Mouse (Mus musculus) embryo, embryonic 11.5 days (tissue): ENCODE measurements at regions not wholly inside any gene's neighbourhood (a gene's known extent, or its start where the extent isn't known, plus 50 kb on each side); places are given as distances from the start of the nearest gene placed in this dataset.
A peak's percentile ranks its signal among the peaks of the same experiment; 100 is the strongest.

Experiments
- DNase-seq: peaks from one replicate; pipeline ENCODE4 v3.0.0-alpha.2; 2012; ENCODE audit warnings: low read depth, low spot score

DNA sequence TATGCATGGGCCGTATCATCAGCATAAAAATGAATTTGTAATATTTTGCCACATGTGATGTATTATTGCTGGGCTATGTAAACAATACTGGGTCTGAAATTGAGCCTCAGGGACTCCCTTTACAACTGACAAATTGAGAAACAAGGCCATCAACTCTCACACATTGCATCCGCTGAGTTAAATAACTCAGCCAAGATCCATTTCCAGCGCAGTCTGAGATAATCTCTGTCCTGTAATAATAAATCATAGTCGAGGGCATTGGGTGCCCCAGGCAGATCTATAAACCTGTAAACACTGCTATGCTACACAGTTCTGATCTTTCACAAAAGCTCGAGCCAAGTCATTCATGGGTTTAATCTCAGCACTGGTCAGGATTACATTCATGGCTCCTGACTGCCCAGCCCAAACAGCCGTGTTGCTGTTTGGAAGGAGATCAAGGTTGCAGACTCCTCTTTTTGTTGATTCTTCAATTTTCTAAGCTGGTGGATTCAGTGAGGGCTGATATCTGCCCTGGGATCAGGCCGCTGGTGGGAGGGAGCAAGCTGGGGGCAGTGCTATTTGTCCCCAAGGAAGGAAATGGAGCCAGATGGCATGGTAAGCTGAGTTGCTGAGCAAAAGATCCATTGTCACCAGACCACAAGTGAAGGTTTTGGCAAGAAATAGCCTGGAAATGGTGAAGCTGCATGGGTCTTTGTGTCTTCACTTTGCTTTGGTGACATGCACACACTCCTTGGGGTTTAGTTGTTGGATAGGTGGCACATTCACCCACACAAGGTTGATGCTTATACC lies 160.0 kb upstream of the Bmper start:
- no peak for DNase-seq

DNA sequence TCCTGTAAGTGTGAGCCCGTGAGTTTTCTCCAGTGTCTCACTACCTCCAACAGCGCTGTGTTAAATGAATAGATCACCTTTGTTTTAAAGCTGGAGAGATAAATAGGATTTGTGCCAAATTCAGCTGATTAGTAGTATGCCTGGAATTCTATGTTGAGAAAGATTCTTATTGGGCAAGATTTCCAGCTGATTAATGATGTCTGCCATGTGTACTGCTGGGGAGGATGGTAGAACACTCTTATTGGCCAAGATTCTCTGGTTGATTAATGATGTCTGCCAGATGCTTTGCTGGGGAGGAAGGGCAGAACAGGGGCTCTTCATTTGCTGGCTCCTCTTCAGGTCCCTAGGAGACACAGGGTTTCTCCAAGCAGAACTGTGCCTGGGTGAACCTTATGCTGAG lies 158.9 kb upstream of the Bmper start:
- DNase-seq = no peak

DNA sequence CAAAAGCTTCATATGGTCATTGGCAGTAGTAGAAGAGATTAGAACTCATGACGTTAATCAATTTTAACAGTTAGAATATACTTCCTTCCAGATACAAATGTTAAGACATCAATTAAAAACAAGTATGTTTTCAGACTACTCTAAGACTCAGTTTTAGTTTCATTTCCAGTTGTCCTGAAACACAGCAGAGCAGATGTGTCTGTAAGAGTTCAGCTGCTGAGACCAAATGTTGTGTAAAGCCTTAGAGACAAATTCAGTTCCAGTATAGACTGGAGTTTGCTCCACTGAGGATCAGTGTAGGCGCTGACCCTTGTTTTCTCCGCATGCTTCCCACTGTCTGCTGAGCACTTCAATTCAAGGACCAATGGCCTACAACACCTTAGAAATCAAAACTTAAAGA lies 158.1 kb upstream of the Bmper start:
- no peak for DNase-seq

DNA sequence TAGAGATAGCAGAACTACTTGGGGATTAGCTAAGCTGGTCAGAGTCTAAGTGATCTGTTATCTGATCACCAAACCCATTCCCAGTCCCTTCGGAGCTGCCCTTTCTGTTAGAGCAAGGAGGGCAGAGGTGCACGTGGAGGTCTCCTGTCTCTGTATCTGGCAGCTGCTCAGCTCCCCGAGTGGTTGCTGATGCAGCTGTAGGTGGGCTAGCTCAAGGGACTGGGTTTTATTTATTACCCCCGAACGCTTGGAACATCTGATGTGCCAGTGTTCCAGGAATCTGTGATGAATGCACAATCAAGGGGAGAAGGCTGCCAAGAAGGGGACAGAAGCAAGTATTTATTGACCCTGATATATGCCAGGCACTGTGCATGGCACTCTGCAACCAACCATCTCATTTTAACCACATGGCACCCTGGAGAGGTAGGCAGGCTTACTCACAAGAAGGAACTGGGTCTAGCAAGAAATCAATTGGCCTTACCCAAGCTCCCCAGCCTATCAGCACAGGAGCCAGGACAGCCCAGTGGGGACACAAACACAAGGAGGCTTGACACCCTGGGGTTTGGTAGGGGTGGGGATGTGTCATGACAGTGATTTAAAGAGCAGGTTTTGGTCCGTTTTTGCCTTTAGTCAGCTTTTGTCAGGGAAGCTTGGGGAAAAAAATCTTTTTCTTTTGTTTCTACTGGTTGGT lies 154.6 kb upstream of the Bmper start:
- no peak for DNase-seq

DNA sequence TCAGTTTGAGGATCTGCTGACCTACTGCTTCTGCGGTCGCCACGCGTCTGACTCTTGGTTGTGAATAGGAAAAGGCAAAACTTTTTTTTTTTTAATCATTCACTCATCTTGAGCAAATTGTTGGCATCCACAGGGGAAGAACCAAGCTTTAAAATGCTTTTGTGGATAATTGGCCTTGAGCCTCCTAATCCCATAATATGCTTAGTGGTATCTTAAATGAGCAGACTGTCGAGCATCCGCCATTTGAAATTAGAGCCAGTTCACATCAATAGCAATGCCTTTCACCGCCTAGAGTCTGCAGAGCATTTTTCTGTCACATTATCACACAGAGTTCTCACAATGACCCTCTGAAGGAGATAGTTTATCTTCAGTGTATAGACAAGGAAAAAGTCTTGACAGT lies 153.7 kb upstream of the Bmper start:
- DNase-seq = no peak

DNA sequence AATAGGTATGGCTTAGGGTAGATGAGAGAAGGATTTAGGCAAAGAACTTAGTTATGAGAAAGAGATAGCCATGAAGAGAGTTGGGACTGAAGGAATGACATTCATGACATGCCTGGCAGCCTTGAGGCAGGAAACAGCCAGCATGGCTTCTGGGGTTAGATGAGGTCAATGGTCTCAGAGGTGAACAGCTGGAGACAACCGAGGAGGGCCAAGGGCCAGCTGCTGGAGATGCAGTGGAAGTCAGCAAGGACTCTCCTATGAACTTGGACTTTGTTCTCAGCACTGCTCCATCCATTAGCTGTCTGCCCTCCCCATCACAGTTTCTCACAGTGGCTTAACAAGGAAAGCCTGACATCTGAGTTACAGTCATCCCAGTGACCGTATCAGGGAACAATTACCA lies 151.9 kb upstream of the Bmper start:
- no peak for DNase-seq

DNA sequence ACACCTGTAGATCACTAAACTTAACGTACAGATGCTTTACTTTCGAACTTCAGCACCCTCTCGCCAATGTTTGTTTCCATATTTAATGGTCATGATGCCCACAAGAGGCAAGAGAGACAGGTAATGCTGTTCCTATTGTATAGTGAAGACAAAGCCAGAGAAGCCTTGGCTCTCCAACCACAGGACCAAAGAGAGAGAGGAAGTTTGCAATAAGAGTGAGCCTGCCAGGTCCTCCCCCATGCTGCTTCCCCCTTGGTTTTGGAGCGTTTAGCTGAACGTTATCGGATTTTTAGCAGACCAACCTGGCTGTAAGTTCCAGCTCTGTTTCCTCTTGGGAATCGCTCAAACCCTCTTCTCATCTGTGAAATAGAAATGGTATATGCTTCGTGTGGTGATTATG lies 150.1 kb upstream of the Bmper start:
- DNase-seq = no peak

DNA sequence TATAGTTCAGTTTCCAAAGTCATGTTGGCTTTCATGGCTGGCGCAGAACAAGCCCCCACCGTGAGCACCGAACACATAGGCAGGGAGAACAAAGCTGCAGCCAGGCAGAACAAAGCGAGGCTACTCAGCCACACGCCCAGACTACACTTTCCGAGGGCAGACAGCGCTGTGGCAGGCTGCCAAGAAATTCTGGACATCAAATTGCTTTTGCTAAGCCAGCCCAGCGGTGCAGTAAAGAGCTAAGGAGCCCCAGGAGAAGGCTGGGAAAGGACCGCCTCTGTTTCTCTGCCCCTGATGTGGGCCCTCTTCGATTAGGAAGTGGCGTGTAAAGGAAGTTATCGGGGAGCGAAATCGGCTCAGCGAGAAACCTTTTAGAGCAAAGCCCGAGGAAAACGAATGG lies 139.3 kb upstream of the Bmper start:
- peak; percentile 75 for DNase-seq

DNA sequence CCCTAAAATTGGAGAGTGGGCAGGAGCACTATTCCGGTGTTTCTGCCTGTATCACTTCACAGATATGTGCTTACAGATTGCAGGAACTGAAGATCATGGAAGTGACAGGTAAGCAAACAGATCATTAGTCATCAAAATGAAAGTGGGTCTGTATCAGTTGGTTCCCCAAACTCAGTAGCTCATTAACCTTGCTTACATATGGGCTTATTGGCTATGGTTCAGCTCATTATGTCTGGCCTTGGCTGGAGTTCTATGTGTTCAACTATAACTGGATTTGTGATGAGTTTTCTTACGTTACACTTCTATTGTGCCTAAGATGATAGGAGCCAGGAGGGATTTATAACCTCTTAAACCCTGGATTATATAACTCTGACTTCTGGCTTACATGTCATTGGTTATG lies 133.5 kb upstream of the Bmper start:
- no peak for DNase-seq

DNA sequence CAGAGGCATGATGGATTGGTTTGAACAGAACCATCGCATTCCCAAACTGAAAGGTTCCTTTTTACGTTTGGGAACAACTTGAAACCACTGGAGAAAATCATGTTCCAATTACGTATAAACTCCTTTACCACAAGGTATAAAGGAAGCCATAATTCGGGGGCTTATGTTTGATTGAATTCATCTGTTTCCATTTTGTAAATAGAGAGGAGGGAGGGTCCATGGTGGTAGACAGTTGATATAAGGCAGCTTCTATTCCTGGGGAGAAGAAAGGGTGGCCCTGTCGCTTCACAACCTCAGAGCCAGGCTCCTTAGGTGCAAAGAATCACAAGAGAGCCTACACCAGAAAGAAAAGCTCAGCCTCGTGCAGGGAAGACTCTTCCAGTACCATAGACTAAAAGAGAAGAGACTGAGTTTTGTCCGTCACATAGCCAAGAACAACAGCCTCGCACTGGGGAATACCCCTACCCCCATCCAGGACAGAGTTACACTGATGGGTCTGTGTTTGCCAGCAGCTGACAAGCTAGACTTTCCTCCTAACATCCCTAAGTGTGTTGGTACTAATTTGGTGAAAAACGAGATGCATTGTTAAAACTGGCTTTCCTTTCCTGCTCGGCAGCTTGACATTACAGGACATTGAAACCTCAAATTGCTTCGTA lies 125.6 kb upstream of the Bmper start:
- DNase-seq = no peak

DNA sequence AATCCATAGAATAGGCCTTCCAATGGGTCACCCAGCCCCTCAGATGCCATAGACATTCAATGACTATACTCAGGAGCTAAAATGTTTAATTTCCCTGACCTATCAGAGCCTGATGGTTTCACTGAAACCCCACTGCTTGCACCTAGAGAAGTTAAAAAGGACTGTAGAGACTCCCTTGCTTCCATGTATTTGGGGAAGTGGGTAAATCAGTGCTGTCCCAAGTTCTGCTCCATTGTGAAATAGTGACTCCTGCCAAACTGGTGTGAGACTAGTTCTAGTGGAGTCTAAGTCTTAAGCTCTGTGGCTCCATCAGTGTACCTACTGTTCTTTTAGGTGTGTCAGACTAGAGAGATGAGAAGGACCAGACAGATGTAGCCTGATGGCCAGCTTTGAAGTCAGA lies 121.3 kb upstream of the Bmper start:
- DNase-seq = no peak

DNA sequence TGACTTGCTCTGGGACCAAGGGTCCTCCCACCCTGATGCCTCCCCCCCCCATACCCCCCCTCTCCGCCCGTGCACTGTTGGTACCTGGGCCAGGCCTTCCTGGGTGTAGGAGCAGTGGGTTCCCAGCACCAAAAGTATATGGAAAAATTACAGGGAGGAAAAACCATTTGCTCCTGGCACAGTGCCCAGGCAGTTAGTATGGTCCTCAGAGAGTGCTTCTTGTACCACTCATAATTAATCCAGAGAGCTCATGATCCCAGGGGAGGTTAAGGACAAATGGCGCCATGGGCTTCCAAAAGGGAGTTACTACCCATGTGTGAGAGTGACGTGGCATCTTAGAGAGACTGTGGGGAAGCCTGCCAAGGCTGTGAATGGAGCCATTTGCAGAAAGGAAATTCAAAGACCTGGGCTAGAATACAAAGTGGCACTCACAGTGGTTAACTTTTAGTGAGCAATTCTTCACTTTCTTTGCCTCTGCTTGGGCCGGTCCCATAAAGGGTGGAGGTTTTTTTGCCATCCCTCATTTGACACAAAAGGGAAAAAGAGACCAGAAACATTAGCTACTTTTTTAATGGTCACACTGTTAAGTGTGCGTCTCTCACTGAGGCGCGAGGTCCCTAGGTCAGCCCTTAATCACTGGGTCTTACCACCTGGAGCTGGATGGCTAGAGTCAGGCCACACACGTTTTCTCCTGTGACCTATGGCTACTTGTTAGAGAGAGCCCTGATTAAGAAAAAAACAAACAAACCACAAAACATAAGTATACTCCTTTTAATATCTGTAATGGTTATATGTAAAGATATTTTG lies 120.7 kb upstream of the Bmper start:
- no peak for DNase-seq

DNA sequence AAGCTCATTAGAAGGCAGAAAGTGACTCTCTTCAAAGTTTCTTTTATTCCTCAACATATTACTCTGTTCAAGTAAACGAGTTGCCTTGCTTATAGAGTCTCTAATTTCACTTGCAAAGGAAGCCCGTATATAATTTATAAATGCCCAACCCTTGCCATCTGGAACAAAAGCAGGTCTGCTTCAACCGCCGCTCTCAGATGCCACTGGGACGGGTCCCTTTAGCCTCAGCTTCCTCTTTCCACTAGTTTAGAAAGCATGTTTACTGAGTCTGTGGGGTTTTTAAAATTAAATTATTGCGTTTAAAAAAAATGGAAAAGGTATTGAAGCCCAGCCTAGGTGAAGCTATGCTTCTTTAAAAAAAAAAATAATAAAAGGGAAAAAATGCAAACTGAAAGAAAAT lies 111.4 kb upstream of the Bmper start:
- no peak for DNase-seq

DNA sequence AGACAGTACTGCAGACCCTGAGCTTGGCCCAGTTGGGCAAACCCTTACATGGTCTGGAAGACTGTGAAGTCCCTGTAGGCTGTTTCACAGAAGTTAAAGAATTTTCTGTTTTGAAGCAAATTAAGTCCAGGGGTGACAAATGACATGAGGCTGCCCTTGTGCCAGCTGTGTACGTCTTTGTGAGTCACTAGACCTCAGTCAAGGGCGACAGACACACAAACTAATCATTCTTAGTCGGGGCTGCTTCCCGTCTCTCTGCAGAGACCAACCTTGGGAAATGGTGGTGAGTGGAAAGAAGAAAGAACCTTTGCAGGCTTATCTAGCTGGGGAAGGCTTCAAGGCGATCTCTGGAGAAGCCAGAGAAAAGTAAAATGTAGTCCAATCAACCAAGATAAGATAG lies 107.8 kb upstream of the Bmper start:
- no peak for DNase-seq

DNA sequence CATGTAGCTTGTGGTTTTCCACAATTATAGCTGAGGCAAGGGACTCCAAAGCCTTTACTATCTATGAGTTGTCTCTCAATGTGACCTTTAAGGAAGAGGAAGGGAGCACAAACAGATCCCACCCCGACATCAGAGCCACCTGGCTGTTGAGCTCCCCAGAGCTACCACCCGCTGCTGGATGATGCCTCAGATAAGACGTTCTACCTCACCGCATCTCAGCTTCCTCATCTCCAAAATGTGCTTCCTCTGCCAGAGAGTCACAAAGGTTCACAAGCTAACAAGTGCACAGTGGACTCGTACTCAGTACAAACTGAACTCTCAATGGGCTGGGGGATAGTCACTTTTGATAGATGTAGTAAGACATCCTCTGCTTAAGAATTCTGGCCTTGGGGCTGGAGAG lies 107.3 kb upstream of the Bmper start:
- no peak for DNase-seq

DNA sequence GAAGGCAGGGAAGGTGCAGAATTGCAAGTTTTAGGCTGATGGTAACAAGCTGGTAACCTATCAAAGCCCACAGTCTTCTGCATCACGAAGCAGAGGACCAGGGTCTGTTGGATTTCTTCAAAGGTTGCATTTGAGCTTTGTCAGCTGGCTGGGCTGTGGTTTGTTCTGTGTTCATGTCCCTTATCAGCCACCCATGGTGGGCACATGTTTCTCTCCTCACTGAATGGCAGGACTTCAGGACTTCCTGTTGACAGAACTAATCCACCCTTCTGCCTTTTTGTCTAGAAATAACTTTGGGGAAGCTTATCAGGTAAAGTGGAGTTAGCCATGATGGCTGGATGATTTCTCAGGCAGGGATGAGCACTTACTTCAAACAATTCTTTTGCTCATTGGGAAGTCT lies 106.6 kb upstream of the Bmper start:
- no peak for DNase-seq

DNA sequence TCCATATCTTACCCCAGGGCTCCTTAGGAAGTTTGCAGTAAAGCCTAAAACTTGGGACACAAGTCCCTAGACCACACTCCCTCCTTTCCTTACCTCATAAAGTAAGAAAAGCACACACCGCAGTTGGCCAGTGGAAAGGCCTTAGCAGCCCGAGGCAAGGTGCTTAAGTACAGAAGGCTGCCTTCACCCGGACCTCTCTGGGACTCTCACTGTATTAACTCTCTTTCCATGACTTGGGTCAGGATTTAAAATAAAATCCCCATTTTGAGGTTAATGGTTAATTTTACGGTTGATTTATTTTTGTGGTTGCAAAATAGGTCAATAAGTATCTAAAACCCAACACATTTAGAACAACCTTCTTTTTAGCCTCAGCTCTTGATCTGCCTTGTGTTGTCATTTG lies 103.1 kb upstream of the Bmper start:
- no peak for DNase-seq

DNA sequence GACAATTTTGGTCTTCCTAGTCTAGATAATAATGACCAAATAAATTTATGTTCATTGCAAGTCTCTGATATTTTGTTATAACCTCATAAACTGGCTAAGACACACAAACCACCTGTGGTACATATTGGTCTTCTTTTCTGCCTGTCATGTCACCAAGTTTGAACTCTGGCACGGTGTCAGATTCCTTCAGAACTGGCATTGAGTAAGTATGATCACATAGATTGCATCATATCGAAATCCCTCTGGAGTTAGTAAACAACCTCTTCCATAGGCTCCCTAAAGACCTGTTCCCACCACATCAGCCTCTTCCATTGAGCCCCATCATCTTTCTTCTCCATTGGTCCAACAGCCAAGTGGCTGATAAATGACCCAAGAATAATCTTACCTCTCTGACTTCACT lies 102.1 kb upstream of the Bmper start:
- DNase-seq = no peak

DNA sequence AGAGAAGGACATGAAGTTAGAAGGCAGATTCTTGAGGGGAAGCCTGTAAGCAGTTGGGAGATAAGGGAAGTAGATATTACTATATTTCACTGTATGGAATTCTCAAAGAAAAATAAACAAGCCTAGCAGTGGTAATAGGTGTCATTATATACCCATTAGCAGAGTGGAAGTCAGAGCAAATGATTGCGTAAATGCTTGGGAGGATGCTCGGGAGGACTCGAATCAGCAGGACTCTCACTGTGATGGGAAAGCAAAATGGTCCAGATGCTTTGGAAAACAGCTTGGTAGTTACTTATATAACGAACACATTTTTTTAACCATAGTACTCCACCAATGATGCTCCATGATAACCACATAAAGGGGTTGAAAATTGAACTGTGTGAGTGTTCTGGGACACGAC lies 100.4 kb upstream of the Bmper start:
- DNase-seq = no peak

DNA sequence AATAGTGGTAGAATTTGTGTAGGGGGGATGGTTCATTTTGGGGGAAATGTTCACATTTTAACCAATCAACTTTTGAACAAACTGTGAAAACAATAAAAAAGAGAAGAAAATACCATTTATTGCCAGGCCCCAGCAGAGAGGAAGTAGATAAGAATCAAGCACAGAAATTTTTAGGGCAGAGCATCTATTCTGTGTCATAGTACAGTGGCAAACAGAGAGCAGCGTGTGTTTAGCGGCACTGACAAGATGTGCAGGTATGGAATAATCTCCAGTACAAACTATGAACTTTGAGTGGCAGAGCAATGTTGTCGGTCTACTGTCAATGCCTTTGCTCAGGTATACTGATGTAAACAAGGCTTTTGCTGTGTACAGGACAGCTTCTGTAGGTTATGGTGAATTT lies 99.4 kb upstream of the Bmper start:
- no peak for DNase-seq

DNA sequence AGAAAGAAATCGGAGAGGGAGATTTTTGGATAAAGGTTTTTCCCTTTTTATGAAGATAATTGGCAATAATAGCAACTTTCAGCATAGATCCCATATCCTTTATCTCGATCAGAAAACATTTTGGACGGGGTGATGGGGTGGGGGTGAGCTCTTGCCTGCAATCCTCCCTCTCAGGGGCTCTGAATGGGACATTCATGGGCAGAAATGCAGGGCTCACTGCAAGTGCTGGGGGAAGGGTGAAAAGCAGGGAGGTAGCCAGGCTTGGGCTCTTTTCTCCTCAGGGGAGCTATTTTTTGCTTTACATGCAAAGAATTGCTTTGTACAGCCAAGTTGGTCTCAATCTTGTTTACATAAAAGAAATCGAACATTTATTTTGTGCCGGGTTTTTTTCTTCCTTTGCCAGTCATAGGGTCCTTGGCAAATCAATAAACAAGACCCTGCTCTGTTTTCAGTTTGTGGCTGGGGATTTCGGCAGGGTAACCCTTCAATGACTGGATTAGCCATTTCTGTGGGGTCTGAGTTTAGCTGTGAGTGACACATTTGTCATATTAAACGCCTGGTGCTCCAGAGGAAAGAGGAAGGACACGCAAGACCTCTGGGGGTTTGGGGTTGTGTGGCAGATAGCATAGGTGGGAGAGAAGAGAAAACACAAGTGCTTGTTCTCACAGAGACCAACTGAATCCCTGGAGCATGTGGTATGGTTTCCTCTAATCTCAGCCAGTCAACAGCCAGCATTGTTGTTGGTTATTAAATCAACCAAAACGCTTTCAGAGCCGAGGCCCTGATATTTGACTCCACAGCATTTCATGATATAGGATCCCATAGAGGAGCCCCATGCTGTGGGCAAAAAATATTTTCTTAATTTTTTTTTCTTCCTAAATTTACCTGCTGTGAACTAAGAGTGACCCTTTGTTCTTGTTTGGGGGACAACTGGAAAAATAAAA lies 96.8 kb upstream of the Bmper start:
- no peak for DNase-seq
